Mouse (Mus musculus): ENCODE measurements around the gene Pde7b. TPM values are rescaled to one million over a fixed set of nuclear protein-coding genes. Genes with fewer than 3 reads are reported as not detected.
A peak's percentile ranks its signal among the peaks of the same experiment; 100 is the strongest.

Pde7b gene
- total RNA-seq, 2 experiments from 2014 or later: 32.5 to 41.0 TPM

- Histone ChIP-seq H3K4me3 (no peak overlapping the region), H3K27ac (no peak overlapping the region)
- DNase-seq: peak; percentile 23
- TF ChIP-seq CTCF (IDR thresholded peaks at IDR 0.05): no peak
- intact Hi-C loops (cut with DNase I): no loop called here
Measured at GRCm38 (mm10) chr10:20621661-20622454, 103.0 kb downstream of the Pde7b start.

- TF ChIP-seq CTCF (IDR thresholded peaks at IDR 0.05): no peak
- Histone ChIP-seq H3K4me3 (no peak overlapping the region), H3K27ac (no peak overlapping the region)
- DNase-seq: no peak
- intact Hi-C loops (cut with DNase I): no loop called here
Measured at GRCm38 (mm10) chr10:20606007-20606406, 118.9 kb downstream of the Pde7b start.

- no peak for DNase-seq
- Histone ChIP-seq H3K27ac (no peak overlapping the region), H3K4me3 (no peak overlapping the region)
- no peak for TF ChIP-seq CTCF (IDR thresholded peaks at IDR 0.05)
- intact Hi-C loops (cut with DNase I): no loop called here
Measured at GRCm38 (mm10) chr10:20595107-20595810, 129.6 kb downstream of the Pde7b start.

- no peak overlapping the region for H3K27ac ChIP-seq
- DNase-seq: no peak
- no peak for TF ChIP-seq CTCF (IDR thresholded peaks at IDR 0.05)
- intact Hi-C loops (cut with DNase I): no loop called here
- H3K4me3 ChIP-seq: no peak overlapping the region
Measured at GRCm38 (mm10) chr10:20594015-20594414, 130.9 kb downstream of the Pde7b start.

GRCm38 (mm10) chr10:20590100-20590499 is 134.8 kb downstream of the Pde7b start:
- peak overlapping the region; percentile 28 for H3K27ac ChIP-seq
- intact Hi-C loops (cut with DNase I): no loop called here

GRCm38 (mm10) chr10:20585959-20586358 is 138.9 kb downstream of the Pde7b start:
- no peak for DNase-seq
- no peak overlapping the region for H3K27ac ChIP-seq
- intact Hi-C loops (cut with DNase I): no loop called here
- no peak for TF ChIP-seq CTCF (IDR thresholded peaks at IDR 0.05)
- H3K4me3 ChIP-seq: no peak overlapping the region

More at GRCm38 (mm10) chr10:20590100-20590499, 134.8 kb downstream of the Pde7b start:
- DNase-seq: no peak
- no peak overlapping the region for H3K4me3 ChIP-seq
- no peak for TF ChIP-seq CTCF (IDR thresholded peaks at IDR 0.05)

GRCm38 (mm10) chr10:20575002-20575401 is 149.9 kb downstream of the Pde7b start:
- DNase-seq: no peak
- no peak for TF ChIP-seq CTCF (IDR thresholded peaks at IDR 0.05)
- H3K27ac ChIP-seq: no peak overlapping the region
- H3K4me3 ChIP-seq: no peak overlapping the region
- intact Hi-C loops (cut with DNase I): no loop called here

- TF ChIP-seq CTCF (IDR thresholded peaks at IDR 0.05): no peak
- DNase-seq: no peak
- no peak overlapping the region for H3K4me3 ChIP-seq
- H3K27ac ChIP-seq: no peak overlapping the region
- intact Hi-C loops (cut with DNase I): no loop called here
Measured at GRCm38 (mm10) chr10:20574414-20574813, 150.5 kb downstream of the Pde7b start.

GRCm38 (mm10) chr10:20571521-20571920 is 153.4 kb downstream of the Pde7b start:
- DNase-seq: peak; percentile 26
- intact Hi-C loops (cut with DNase I): no loop called here

GRCm38 (mm10) chr10:20568630-20569029 is 156.2 kb downstream of the Pde7b start:
- DNase-seq: no peak
- Histone ChIP-seq H3K27ac (no peak overlapping the region), H3K4me3 (no peak overlapping the region)
- intact Hi-C loops (cut with DNase I): no loop called here
- no peak for TF ChIP-seq CTCF (IDR thresholded peaks at IDR 0.05)

More at GRCm38 (mm10) chr10:20571521-20571920, 153.4 kb downstream of the Pde7b start:
- Histone ChIP-seq H3K4me3 (no peak overlapping the region), H3K27ac (peak overlapping the region; percentile 2; the same call in 1 of the 2 replicates)
- no peak for TF ChIP-seq CTCF (IDR thresholded peaks at IDR 0.05)

- Histone ChIP-seq H3K4me3 (no peak overlapping the region), H3K27ac (no peak overlapping the region)
- intact Hi-C loops (cut with DNase I): no loop called here
- no peak for DNase-seq
- no peak for TF ChIP-seq CTCF (IDR thresholded peaks at IDR 0.05)
Measured at GRCm38 (mm10) chr10:20567684-20568236, 157.1 kb downstream of the Pde7b start.

GRCm38 (mm10) chr10:20556477-20556876 is 168.4 kb downstream of the Pde7b start:
- H3K4me3 ChIP-seq: no peak overlapping the region
- TF ChIP-seq CTCF (IDR thresholded peaks at IDR 0.05): no peak
- DNase-seq: no peak
- intact Hi-C loops (cut with DNase I): no loop called here
- no peak overlapping the region for H3K27ac ChIP-seq

- no peak overlapping the region for H3K4me3 ChIP-seq
- intact Hi-C loops (cut with DNase I): no loop called here
- no peak for TF ChIP-seq CTCF (IDR thresholded peaks at IDR 0.05)
- peak overlapping the region; percentile 82 for H3K27ac ChIP-seq
- no peak for DNase-seq
Measured at GRCm38 (mm10) chr10:20551341-20551740, 173.5 kb downstream of the Pde7b start.

All from gastrocnemius, adult 2 months (tissue).